Mouse (Mus musculus): Measurements from ENCODE around the gene Xpo4. TPM values are rescaled to one million over a fixed set of nuclear protein-coding genes. Genes with fewer than 3 reads are reported as not detected.
A peak's percentile ranks its signal among the peaks of the same experiment; 100 is the strongest.

The Xpo4 gene
- polyA plus RNA-seq (2015; fragmentation: Nextera tagmentation; extraction: Ambion mirVana) = 13.1 and 13.8 TPM in 2 replicates

- peak within 1 kb of the TSS; percentile 55 for H3K4me3 ChIP-seq (replicated peaks; ENCODE audit: low read length)
- H3K4me1 ChIP-seq (replicated peaks; ENCODE audit: control insufficient read depth, insufficient read depth, low read length) = peaks cover 14% of the 10 kb centered on the region
- H3K36me3 ChIP-seq (ENCODE audit: control insufficient read depth, insufficient read depth) = no peaks in the 10 kb centered on the region
- peak within 1 kb of the TSS; percentile 98 for H3K4me2 ChIP-seq (ENCODE audit: low read length)
- H3K27me3 ChIP-seq (replicated peaks; ENCODE audit: control insufficient read depth, insufficient read depth, low read length) = no peaks in the 10 kb centered on the region
- peak; percentile 97 for ATAC-seq
- no peaks in the 10 kb centered on the region for H3K9me3 ChIP-seq (ENCODE audit: control insufficient read depth, low read length)
- under 1% methylated on average over 80 of the region's 80 CpGs for WGBS
- peak within 1 kb of the TSS; percentile 73 for H3K9ac ChIP-seq (replicated peaks; ENCODE audit: low read depth, low read length)
- H3K27ac ChIP-seq (ENCODE audit: low read length) = peak within 1 kb of the TSS; percentile 91
Observed at GRCm38 (mm10) chr14:57664822-57665627, at the start of gene Xpo4. TSS of gene Xpo4 (minus strand) at chr14:57665430.

DNA sequence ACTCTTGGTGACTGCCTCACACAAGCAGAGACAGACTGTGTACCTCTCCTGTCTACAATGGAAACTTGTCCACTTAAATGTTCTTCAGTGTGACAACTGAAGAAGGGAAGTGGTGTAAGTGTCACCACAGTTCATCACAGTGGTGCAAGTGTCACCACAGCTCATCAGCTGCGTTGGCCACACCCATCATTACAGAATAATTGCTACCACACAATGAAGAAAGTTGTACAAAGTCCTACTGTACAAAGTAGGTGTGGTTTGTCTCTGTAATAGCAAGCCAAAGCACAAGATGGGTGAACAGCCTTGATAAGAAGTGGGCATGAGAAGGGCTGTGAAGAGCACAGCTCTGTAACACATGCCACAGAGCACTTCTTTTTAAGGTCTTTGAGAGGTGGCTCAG, 47.7 kb upstream of the Xpo4 start:
- Histone ChIP-seq H3K27ac (ENCODE audit: low read length) (no peak overlapping the region), H3K4me2 (ENCODE audit: low read length) (no peak overlapping the region), H3K4me1 (replicated peaks; ENCODE audit: control insufficient read depth, insufficient read depth, low read length) (peaks cover 10% of the 10 kb centered on the region), H3K36me3 (ENCODE audit: control insufficient read depth, insufficient read depth) (no peaks in the 10 kb centered on the region), H3K9me3 (ENCODE audit: control insufficient read depth, low read length) (no peaks in the 10 kb centered on the region), H3K4me3 (replicated peaks; ENCODE audit: low read length) (no peak overlapping the region), H3K9ac (replicated peaks; ENCODE audit: low read depth, low read length) (no peak overlapping the region), H3K27me3 (replicated peaks; ENCODE audit: control insufficient read depth, insufficient read depth, low read length) (no peaks in the 10 kb centered on the region)
- ATAC-seq = no peak
- 89% methylated on average over 1 of the region's 1 CpGs for WGBS

GRCm38 (mm10) chr14:57711059-57711458, 45.8 kb upstream of the Xpo4 start:
- Histone ChIP-seq H3K36me3 (ENCODE audit: control insufficient read depth, insufficient read depth) (no peaks in the 10 kb centered on the region), H3K4me1 (replicated peaks; ENCODE audit: control insufficient read depth, insufficient read depth, low read length) (peaks cover 18% of the 10 kb centered on the region), H3K9me3 (ENCODE audit: control insufficient read depth, low read length) (no peaks in the 10 kb centered on the region), H3K4me3 (replicated peaks; ENCODE audit: low read length) (no peak overlapping the region), H3K27me3 (replicated peaks; ENCODE audit: control insufficient read depth, insufficient read depth, low read length) (no peaks in the 10 kb centered on the region), H3K27ac (ENCODE audit: low read length) (no peak overlapping the region), H3K9ac (replicated peaks; ENCODE audit: low read depth, low read length) (no peak overlapping the region), H3K4me2 (ENCODE audit: low read length) (no peak overlapping the region)
- WGBS = 83% methylated on average over 6 of the region's 6 CpGs
- no peak for ATAC-seq

- no peak for ATAC-seq
- Histone ChIP-seq H3K36me3 (ENCODE audit: control insufficient read depth, insufficient read depth) (no peaks in the 10 kb centered on the region), H3K4me2 (ENCODE audit: low read length) (no peak overlapping the region), H3K9ac (replicated peaks; ENCODE audit: low read depth, low read length) (no peak overlapping the region), H3K4me3 (replicated peaks; ENCODE audit: low read length) (no peak overlapping the region), H3K4me1 (replicated peaks; ENCODE audit: control insufficient read depth, insufficient read depth, low read length) (peaks cover 18% of the 10 kb centered on the region), H3K9me3 (ENCODE audit: control insufficient read depth, low read length) (no peaks in the 10 kb centered on the region), H3K27me3 (replicated peaks; ENCODE audit: control insufficient read depth, insufficient read depth, low read length) (no peaks in the 10 kb centered on the region), H3K27ac (ENCODE audit: low read length) (no peak overlapping the region)
- WGBS = 14% methylated on average over 10 of the region's 10 CpGs
Observed at GRCm38 (mm10) chr14:57709171-57709570, 43.9 kb upstream of the Xpo4 start.

DNA sequence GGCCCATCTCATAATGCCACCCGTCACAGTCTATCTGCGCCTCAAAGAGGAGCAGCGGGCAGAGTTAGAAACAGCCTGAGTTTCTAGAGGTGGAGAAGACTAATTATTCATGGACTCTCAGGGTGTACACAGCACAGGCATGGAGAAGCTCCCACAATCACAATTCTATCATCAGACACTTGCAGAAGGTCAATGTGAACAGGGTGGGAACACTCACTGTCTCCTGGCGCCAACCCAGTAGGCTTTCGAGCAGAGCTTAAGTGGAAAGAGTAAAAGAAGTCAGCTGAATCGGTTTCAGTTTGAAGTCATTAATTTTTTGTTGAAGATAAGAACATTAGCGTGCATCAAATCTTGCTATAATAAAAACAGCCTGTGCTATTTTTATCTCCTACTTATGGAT, 43.4 kb upstream of the Xpo4 start:
- H3K4me2 ChIP-seq (ENCODE audit: low read length) = no peak overlapping the region
- H3K4me3 ChIP-seq (replicated peaks; ENCODE audit: low read length) = no peak overlapping the region
- H3K36me3 ChIP-seq (ENCODE audit: control insufficient read depth, insufficient read depth) = no peaks in the 10 kb centered on the region

DNA sequence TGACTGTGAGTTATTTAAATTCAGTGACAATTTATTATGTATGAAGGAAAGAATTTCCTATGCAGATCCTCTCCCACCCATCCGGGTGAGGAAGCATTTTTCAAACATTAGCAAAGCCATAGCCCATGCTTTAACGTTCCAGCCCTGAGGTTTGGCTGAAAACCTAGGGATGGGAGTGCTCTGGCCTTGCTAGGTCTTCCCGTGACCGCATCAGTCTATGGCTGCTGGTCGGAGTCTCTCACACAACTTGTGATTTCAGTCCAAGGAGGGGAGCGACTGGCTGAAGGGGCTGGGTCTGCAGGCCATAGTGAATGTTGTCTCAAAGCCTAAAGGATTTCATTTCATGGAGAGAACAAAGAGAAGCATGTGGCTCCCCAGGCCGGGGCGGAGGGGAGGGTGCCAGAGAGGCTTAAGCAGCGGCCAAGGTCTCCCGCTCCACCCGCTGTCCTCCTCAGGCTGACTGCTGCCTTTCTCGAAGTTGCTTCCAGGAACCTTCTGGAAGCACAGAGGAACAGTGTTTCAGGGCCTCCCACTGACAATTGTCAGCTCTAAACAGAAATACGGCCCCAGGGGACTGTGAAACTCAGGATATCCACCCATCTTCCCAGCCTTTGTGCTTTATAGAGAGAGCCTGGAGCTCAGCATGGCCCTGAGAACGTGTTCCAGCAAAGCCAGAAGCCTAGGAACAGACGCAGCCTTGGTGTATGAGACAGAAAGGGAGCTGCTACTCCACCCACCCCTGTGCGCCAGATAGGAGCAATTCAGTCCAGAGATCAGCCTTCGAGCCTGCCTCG, 42.1 kb upstream of the Xpo4 start:
- peaks cover 19% of the 10 kb centered on the region for H3K4me1 ChIP-seq (replicated peaks; ENCODE audit: control insufficient read depth, insufficient read depth, low read length)
- H3K4me3 ChIP-seq (replicated peaks; ENCODE audit: low read length) = no peak overlapping the region
- H3K27me3 ChIP-seq (replicated peaks; ENCODE audit: control insufficient read depth, insufficient read depth, low read length) = no peaks in the 10 kb centered on the region
- 0 out of 2 replicates have a peak overlapping the region, but pooled peaks have one; percentile 8 for H3K9ac ChIP-seq (replicated peaks; ENCODE audit: low read depth, low read length)
- no peaks in the 10 kb centered on the region for H3K9me3 ChIP-seq (ENCODE audit: control insufficient read depth, low read length)
- no peak overlapping the region for H3K4me2 ChIP-seq (ENCODE audit: low read length)
- ATAC-seq = peak; percentile 55
- no peaks in the 10 kb centered on the region for H3K36me3 ChIP-seq (ENCODE audit: control insufficient read depth, insufficient read depth)
- 22% methylated on average over 18 of the region's 18 CpGs for WGBS
- H3K27ac ChIP-seq (ENCODE audit: low read length) = peak overlapping the region; percentile 12; the same call in 1 of the 2 replicates

More for the DNA sequence above, 43.4 kb upstream of the Xpo4 start:
- H3K4me1 ChIP-seq (replicated peaks; ENCODE audit: control insufficient read depth, insufficient read depth, low read length) = peaks cover 18% of the 10 kb centered on the region
- no peaks in the 10 kb centered on the region for H3K9me3 ChIP-seq (ENCODE audit: control insufficient read depth, low read length)
- H3K27me3 ChIP-seq (replicated peaks; ENCODE audit: control insufficient read depth, insufficient read depth, low read length) = no peaks in the 10 kb centered on the region
- ATAC-seq = no peak
- 73% methylated on average over 7 of the region's 7 CpGs for WGBS
- H3K27ac ChIP-seq (ENCODE audit: low read length) = no peak overlapping the region
- no peak overlapping the region for H3K9ac ChIP-seq (replicated peaks; ENCODE audit: low read depth, low read length)

GRCm38 (mm10) chr14:57706760-57707099, 41.5 kb upstream of the Xpo4 start:
- Histone ChIP-seq H3K4me2 (ENCODE audit: low read length) (no peak overlapping the region), H3K36me3 (ENCODE audit: control insufficient read depth, insufficient read depth) (no peaks in the 10 kb centered on the region), H3K4me1 (replicated peaks; ENCODE audit: control insufficient read depth, insufficient read depth, low read length) (peaks cover 23% of the 10 kb centered on the region), H3K9ac (replicated peaks; ENCODE audit: low read depth, low read length) (no peak overlapping the region), H3K9me3 (ENCODE audit: control insufficient read depth, low read length) (no peaks in the 10 kb centered on the region), H3K27ac (ENCODE audit: low read length) (no peak overlapping the region), H3K27me3 (replicated peaks; ENCODE audit: control insufficient read depth, insufficient read depth, low read length) (no peaks in the 10 kb centered on the region), H3K4me3 (replicated peaks; ENCODE audit: low read length) (no peak overlapping the region)
- peak; percentile 16; the same call in 1 of the 2 replicates for ATAC-seq
- 62% methylated on average over 4 of the region's 4 CpGs for WGBS

DNA sequence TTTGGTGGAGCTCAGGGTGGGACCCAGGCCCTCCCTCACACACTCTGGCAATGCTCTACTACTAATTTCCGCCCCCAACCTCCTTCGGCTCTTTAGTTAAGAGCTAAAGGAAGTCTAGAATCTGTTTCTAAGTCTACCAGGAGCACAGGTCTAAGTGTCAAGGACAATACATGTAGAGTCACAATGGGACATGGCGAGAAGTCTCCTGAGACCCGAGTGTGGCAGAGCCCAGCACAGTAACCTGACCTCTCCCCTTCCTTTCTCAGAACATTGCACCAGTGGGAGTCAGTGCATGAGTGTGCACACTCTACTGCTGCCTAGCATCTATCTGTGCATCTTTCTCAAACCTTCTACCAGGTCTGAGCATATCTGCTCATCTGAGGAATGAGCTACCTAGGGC, 40.5 kb upstream of the Xpo4 start:
- Histone ChIP-seq H3K4me3 (replicated peaks; ENCODE audit: low read length) (no peak overlapping the region), H3K36me3 (ENCODE audit: control insufficient read depth, insufficient read depth) (no peaks in the 10 kb centered on the region), H3K4me1 (replicated peaks; ENCODE audit: control insufficient read depth, insufficient read depth, low read length) (peaks cover 25% of the 10 kb centered on the region), H3K9me3 (ENCODE audit: control insufficient read depth, low read length) (no peaks in the 10 kb centered on the region), H3K9ac (replicated peaks; ENCODE audit: low read depth, low read length) (no peak overlapping the region), H3K27ac (ENCODE audit: low read length) (no peak overlapping the region), H3K27me3 (replicated peaks; ENCODE audit: control insufficient read depth, insufficient read depth, low read length) (no peaks in the 10 kb centered on the region), H3K4me2 (ENCODE audit: low read length) (no peak overlapping the region)
- WGBS = 92% methylated on average over 4 of the region's 4 CpGs
- no peak for ATAC-seq

DNA sequence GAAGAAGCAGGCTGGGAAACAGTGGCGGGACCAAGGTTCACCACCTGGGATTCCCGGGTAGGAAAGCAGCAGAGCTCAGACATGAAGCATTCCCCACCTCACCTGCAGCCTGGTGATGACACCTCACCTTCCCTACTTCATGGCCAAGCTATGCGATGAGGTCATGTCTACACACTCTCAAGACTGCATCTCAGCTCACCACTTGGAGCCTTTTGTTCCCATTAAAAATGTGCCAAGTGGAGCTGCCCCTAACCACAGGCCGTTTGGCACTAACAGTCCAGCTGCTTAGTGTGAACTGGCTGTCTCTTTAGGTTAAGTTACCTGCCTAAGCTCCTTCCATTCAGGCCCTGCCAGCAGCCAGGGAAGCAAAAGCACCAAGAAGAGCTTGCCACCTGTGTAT, 39.8 kb upstream of the Xpo4 start:
- no peak overlapping the region for H3K9ac ChIP-seq (replicated peaks; ENCODE audit: low read depth, low read length)
- H3K9me3 ChIP-seq (ENCODE audit: control insufficient read depth, low read length) = no peaks in the 10 kb centered on the region
- peaks cover 25% of the 10 kb centered on the region for H3K4me1 ChIP-seq (replicated peaks; ENCODE audit: control insufficient read depth, insufficient read depth, low read length)
- no peak for ATAC-seq
- no peak overlapping the region for H3K4me3 ChIP-seq (replicated peaks; ENCODE audit: low read length)
- no peak overlapping the region for H3K27ac ChIP-seq (ENCODE audit: low read length)
- 87% methylated on average over 4 of the region's 4 CpGs for WGBS
- H3K4me2 ChIP-seq (ENCODE audit: low read length) = no peak overlapping the region
- H3K36me3 ChIP-seq (ENCODE audit: control insufficient read depth, insufficient read depth) = no peaks in the 10 kb centered on the region
- H3K27me3 ChIP-seq (replicated peaks; ENCODE audit: control insufficient read depth, insufficient read depth, low read length) = no peaks in the 10 kb centered on the region
